Mouse (Mus musculus): Measurements from ENCODE around the gene Kcnd3. TPM values are rescaled to one million over a fixed set of nuclear protein-coding genes. Genes with fewer than 3 reads are reported as not detected.

Kcnd3 gene
- polyA plus RNA-seq, 1 experiment from 2014 or later = 0.65 TPM

DNA sequence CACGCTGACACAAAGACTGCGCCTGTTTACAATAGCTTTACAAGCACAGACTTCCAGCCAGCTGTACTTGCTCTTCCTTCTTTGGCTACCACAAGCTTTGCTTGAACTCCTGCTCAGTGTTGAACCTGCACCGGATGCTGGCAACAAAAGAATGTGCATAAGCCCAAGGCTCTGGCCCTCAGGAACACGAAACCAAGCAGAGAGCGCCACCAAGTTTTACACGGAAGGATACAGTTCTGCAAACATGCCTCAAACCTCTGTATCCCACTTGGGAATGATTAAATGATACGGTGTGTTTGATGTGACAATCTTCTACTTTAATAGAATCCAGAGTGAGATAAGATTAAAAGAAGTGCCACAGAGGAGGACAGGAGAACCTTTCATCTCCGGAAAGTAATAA lies 210.9 kb downstream of the Kcnd3 start:
- no peak overlapping the region for H3K9ac ChIP-seq
- 59% methylated on average over 8 of the region's 8 CpGs for WGBS
- ATAC-seq (ENCODE audit: insufficient number of reproducible peaks, low FRiP score, low TSS enrichment, low read depth) = no peak

DNA sequence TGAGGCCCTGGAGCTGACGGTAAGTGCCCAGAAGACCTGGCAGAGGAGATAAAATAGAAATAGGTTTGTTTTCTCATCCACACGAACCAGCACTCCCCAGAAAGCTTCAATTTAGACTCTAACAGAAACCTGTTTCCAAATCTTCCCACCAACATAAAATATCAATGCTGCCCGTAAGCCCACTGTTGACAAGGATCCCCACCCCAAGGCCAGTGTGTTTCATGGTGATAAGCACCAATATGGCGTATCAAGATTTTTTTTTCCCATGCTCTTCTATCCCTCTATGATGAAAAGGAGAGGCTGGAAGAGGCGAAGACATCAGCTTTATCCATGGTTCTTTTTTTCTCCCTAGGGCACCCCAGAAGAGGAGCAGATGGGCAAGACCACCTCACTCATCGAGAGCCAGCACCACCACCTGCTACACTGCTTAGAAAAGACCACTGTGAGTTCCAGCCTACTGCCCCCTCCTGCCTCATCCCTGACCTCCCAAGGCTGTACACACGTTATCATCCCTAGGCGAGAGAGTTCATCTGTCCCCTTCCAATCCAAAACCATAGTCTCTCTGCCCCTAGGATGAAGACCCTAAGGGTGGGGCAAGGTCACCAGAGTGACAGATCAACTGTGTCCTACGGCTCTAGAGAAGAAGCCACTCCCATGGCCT lies 213.1 kb downstream of the Kcnd3 start:
- H3K9ac ChIP-seq = no peak overlapping the region
- H3K9me3 ChIP-seq (replicated peaks) = no peaks in the 10 kb centered on the region
- H3K27me3 ChIP-seq = no peaks in the 10 kb centered on the region
- no peaks in the 10 kb centered on the region for H3K36me3 ChIP-seq
- no peak overlapping the region for H3K4me2 ChIP-seq (replicated peaks)
- H3K27ac ChIP-seq (replicated peaks) = no peak overlapping the region
- no peak overlapping the region for H3K4me3 ChIP-seq (replicated peaks)
- no peaks in the 10 kb centered on the region for H3K4me1 ChIP-seq
- ATAC-seq (ENCODE audit: insufficient number of reproducible peaks, low FRiP score, low TSS enrichment, low read depth) = no peak
- WGBS = 76% methylated on average over 9 of the region's 9 CpGs

More for the DNA sequence above, 210.9 kb downstream of the Kcnd3 start:
- Histone ChIP-seq H3K27ac (replicated peaks) (no peak overlapping the region), H3K9me3 (replicated peaks) (no peaks in the 10 kb centered on the region), H3K4me2 (replicated peaks) (no peak overlapping the region), H3K4me1 (no peaks in the 10 kb centered on the region), H3K27me3 (no peaks in the 10 kb centered on the region), H3K36me3 (no peaks in the 10 kb centered on the region), H3K4me3 (replicated peaks) (no peak overlapping the region)

DNA sequence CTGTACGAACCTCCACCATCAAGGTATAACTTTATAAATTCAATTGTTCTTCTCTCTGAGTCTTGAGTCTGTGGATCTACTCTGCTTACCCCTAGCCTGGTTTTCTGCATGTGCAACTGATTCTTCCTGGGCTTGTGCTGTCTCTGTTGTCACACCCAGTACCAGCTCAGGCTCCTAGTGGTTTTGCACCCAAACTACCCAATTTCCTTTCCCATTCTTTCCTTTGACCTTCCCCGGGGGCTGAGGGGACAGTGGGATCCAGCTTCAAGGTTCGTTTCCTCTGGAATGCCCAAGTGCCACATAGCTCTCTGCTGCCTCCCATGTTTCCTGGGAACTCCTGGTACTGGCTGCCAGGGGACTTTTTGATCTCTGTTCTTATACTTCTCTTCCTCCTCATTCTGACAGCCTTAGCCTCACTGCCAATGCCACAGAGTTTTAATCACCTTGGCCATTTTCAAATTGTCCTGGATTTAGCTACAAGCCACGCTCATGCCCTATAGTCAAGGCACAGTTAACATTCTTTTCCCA lies 214.9 kb downstream of the Kcnd3 start:
- H3K27ac ChIP-seq (replicated peaks) = no peak overlapping the region
- 63% methylated on average over 4 of the region's 4 CpGs for WGBS
- no peaks in the 10 kb centered on the region for H3K4me1 ChIP-seq
- no peak overlapping the region for H3K9ac ChIP-seq
- no peak overlapping the region for H3K4me3 ChIP-seq (replicated peaks)
- no peaks in the 10 kb centered on the region for H3K27me3 ChIP-seq
- no peaks in the 10 kb centered on the region for H3K36me3 ChIP-seq
- H3K4me2 ChIP-seq (replicated peaks) = no peak overlapping the region
- H3K9me3 ChIP-seq (replicated peaks) = no peaks in the 10 kb centered on the region
- ATAC-seq (ENCODE audit: insufficient number of reproducible peaks, low FRiP score, low TSS enrichment, low read depth) = no peak

DNA sequence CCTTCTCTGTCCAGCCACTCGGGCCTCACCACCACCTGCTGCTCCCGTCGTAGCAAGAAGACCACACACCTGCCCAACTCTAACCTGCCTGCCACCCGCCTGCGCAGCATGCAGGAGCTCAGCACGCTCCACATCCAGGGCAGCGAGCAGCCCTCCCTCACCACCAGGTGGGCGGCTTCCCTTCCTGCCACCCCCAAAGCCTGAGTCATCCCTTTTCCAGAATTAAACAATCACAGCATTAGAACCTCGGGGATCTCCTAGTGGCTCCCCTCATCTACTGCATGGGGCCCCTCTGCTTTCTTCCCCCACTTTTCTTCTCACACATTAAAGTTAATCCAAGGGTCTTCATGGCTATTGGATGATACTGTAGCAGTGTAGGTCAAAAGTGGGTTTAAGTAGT lies 216.0 kb downstream of the Kcnd3 start:
- no peak for ATAC-seq (ENCODE audit: insufficient number of reproducible peaks, low FRiP score, low TSS enrichment, low read depth)
- Histone ChIP-seq H3K9ac (no peak overlapping the region), H3K4me1 (no peaks in the 10 kb centered on the region), H3K9me3 (replicated peaks) (no peaks in the 10 kb centered on the region), H3K27me3 (no peaks in the 10 kb centered on the region), H3K4me3 (replicated peaks) (no peak overlapping the region), H3K36me3 (no peaks in the 10 kb centered on the region), H3K27ac (replicated peaks) (no peak overlapping the region), H3K4me2 (replicated peaks) (no peak overlapping the region)
- 50% methylated on average over 9 of the region's 9 CpGs for WGBS

DNA sequence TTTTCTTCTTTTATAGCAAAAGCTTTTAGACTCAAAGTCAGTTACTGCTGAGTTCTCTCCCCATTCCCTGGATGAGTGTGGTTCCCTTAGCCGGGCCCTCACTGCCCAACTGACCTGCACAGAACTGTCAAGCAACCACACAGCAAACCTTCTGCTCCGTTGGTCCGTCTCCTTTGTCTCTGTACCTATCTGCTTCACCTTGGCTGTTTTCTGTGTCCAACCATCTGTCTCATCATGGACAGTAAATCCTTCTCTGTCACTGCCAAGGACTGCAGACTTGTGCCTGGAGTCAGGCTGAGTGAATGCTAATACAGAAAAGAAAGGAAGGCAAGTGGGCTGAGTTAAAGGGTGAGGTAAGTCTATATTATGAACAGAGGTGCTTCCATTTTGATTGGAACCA lies 217.6 kb downstream of the Kcnd3 start:
- Histone ChIP-seq H3K9ac (no peak overlapping the region), H3K9me3 (replicated peaks) (no peaks in the 10 kb centered on the region), H3K27ac (replicated peaks) (no peak overlapping the region), H3K36me3 (no peaks in the 10 kb centered on the region), H3K4me3 (replicated peaks) (no peak overlapping the region), H3K4me1 (no peaks in the 10 kb centered on the region), H3K27me3 (no peaks in the 10 kb centered on the region), H3K4me2 (replicated peaks) (no peak overlapping the region)
- no peak for ATAC-seq (ENCODE audit: insufficient number of reproducible peaks, low FRiP score, low TSS enrichment, low read depth)
- 91% methylated on average over 3 of the region's 3 CpGs for WGBS

DNA sequence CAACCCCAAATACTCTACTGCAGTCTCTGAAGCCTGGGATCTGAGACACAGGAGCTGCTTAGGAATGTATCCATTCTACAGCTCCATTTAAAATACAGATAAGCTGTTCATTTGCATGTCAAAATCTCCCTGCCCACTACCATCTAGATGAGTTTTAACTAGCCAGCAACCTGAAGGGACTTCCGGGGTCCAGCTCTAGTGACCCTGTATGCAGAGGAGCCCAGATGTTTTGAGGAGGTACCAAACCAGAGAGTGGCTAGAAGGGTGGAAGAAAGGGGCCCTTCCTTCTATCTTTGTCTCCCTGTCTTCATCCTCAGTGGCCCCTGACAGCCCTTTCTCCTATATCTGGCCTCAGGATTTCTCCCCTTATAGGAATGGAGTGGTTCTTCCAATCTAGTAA lies 218.7 kb downstream of the Kcnd3 start:
- ATAC-seq (ENCODE audit: insufficient number of reproducible peaks, low FRiP score, low TSS enrichment, low read depth) = no peak
- no peak overlapping the region for H3K9ac ChIP-seq
- H3K36me3 ChIP-seq = no peaks in the 10 kb centered on the region
- H3K4me2 ChIP-seq (replicated peaks) = no peak overlapping the region
- no peak overlapping the region for H3K27ac ChIP-seq (replicated peaks)
- WGBS = 73% methylated on average over 1 of the region's 1 CpGs
- H3K4me3 ChIP-seq (replicated peaks) = no peak overlapping the region
- H3K4me1 ChIP-seq = no peaks in the 10 kb centered on the region
- H3K27me3 ChIP-seq = no peaks in the 10 kb centered on the region
- no peaks in the 10 kb centered on the region for H3K9me3 ChIP-seq (replicated peaks)

DNA sequence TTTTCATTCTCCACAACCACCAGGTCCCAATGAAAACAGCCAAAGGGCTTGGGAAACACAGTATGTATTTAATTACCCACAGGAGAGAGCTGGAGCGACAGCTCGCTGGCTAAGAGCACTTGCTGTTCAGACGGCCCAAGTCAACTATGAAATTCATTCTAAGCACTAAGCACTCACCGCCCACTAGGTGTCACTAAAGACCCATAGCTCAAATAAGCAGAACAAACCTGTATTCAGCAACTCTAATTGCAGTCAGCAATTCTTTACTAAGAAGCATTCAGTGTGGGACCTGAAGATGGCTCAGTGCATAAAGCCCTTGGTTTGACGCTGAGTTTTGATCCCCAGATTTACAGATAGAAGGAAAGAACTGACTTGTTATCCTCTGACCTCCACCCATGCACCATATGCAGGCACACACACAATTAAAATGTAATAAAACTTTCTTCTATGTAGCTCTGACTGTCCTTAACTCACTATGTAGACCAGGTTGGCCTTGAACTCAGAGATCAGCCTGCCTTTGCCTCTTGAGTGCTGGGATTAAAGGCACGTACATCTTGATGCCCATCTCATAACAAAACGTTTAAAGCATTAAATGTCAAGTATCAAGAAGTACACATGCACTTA lies 222.6 kb downstream of the Kcnd3 start:
- ATAC-seq (ENCODE audit: insufficient number of reproducible peaks, low FRiP score, low TSS enrichment, low read depth) = no peak
- Histone ChIP-seq H3K4me3 (replicated peaks) (no peak overlapping the region), H3K36me3 (peaks cover 12% of the 10 kb centered on the region), H3K27ac (replicated peaks) (no peak overlapping the region), H3K27me3 (no peaks in the 10 kb centered on the region), H3K9me3 (replicated peaks) (no peaks in the 10 kb centered on the region), H3K9ac (no peak overlapping the region), H3K4me1 (no peaks in the 10 kb centered on the region), H3K4me2 (replicated peaks) (no peak overlapping the region)
- WGBS = 17% methylated on average over 7 of the region's 7 CpGs

DNA sequence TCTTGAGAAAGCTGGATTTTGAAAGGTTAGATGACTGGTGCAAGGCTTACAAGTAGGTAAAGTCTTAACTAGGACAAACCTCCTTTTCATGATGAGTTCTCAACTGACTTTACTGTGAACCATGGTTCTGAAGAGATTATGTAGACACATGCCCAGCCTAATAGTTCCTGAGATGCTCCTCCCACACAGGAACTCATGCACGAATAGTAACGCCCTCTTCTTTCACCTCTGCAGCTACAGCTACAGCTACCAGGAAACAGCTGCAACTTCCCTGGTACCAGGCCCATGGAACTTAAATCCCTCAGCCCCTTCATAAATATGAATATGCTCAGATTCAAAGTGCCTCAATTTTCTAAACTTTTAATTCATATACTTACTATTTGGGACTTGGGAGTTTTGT lies 223.8 kb downstream of the Kcnd3 start:
- H3K4me2 ChIP-seq (replicated peaks) = no peak overlapping the region
- ATAC-seq (ENCODE audit: insufficient number of reproducible peaks, low FRiP score, low TSS enrichment, low read depth) = no peak
- whole genome bisulfite sequencing = 45% methylated on average over 2 of the region's 2 CpGs
- H3K9ac ChIP-seq = no peak overlapping the region
- H3K9me3 ChIP-seq (replicated peaks) = no peaks in the 10 kb centered on the region
- no peak overlapping the region for H3K27ac ChIP-seq (replicated peaks)
- H3K27me3 ChIP-seq = no peaks in the 10 kb centered on the region
- H3K4me1 ChIP-seq = no peaks in the 10 kb centered on the region
- H3K36me3 ChIP-seq = peaks cover 20% of the 10 kb centered on the region
- no peak overlapping the region for H3K4me3 ChIP-seq (replicated peaks)

DNA sequence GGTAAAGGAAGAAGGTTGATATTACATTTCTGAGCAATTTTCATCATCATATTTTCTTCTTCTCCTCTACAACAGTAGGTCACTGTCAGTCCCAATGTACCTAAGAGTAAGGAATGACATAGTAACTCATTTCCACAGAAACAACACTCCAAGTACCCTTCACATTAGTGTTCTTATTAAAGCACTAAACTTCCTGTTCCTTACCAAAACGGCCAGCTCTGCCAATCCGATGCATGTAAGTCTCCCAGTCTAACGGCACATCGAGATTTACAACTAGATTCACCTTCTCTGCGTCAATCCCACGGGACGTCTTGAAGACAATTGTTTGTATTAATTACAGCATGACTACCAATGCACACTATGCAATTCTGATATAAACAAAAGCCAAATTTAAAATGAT lies 228.2 kb downstream of the Kcnd3 start:
- WGBS = 90% methylated on average over 7 of the region's 7 CpGs
- no peak overlapping the region for H3K4me2 ChIP-seq (replicated peaks)
- no peak overlapping the region for H3K27ac ChIP-seq (replicated peaks)
- H3K9ac ChIP-seq = no peak overlapping the region
- H3K4me3 ChIP-seq (replicated peaks) = no peak overlapping the region
- no peaks in the 10 kb centered on the region for H3K27me3 ChIP-seq
- no peaks in the 10 kb centered on the region for H3K4me1 ChIP-seq
- no peak for ATAC-seq (ENCODE audit: insufficient number of reproducible peaks, low FRiP score, low TSS enrichment, low read depth)
- H3K9me3 ChIP-seq (replicated peaks) = no peaks in the 10 kb centered on the region
- H3K36me3 ChIP-seq = peaks cover 47% of the 10 kb centered on the region

DNA sequence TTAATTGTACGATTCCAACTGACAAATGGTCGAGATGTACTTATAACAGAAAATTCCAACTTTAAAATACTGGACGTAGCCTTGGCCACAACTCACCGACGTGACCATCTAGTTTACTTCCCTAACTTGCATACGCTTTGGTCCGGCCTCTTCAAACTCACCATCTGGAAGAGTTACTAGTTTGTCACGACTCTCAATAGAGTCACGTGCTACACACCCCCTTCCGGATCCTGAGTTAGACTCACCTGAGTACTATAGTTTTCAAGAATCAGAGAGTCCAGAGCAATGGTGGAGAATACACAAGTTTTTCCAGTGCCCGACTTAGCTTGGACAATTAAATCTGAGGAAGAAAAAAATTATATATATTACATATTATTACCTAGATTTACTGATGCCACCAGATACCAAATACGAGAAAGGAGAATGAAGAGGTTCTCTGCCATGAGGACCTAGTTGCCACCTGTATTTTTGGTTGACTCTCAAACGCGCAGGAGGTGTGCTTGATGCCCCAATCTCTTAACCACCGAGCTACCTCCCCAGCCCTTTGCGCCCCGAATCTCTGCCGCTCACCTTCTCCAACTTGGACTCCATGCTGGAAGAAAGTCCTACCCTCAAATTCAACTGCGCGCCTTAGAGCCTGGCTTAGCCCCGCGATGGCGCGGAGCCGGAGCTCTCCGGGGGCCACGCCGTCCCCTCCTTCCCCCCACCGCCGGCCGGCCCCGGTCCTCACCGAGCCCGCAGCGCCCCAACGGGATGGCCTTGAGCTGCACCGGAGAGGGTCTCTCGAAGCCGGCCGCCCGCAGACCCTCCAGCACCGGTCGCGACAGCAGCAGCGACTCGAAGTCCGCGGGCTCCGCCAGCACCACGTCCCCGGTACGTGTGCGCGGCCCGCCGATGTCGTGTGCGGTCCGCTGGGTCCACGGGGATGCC lies 234.5 kb downstream of the Kcnd3 start:
- H3K4me1 ChIP-seq = peaks cover 8% of the 10 kb centered on the region
- H3K9ac ChIP-seq = peak overlapping the region; percentile 93
- peak overlapping the region; percentile 95 for H3K4me3 ChIP-seq (replicated peaks)
- peak overlapping the region; percentile 66 for H3K4me2 ChIP-seq (replicated peaks)
- 7% methylated on average over 60 of the region's 60 CpGs for WGBS
- peaks cover 23% of the 10 kb centered on the region for H3K36me3 ChIP-seq
- ATAC-seq (ENCODE audit: insufficient number of reproducible peaks, low FRiP score, low TSS enrichment, low read depth) = peak; percentile 70
- H3K9me3 ChIP-seq (replicated peaks) = no peaks in the 10 kb centered on the region
- H3K27ac ChIP-seq (replicated peaks) = peak overlapping the region; percentile 82
- H3K27me3 ChIP-seq = no peaks in the 10 kb centered on the region

DNA sequence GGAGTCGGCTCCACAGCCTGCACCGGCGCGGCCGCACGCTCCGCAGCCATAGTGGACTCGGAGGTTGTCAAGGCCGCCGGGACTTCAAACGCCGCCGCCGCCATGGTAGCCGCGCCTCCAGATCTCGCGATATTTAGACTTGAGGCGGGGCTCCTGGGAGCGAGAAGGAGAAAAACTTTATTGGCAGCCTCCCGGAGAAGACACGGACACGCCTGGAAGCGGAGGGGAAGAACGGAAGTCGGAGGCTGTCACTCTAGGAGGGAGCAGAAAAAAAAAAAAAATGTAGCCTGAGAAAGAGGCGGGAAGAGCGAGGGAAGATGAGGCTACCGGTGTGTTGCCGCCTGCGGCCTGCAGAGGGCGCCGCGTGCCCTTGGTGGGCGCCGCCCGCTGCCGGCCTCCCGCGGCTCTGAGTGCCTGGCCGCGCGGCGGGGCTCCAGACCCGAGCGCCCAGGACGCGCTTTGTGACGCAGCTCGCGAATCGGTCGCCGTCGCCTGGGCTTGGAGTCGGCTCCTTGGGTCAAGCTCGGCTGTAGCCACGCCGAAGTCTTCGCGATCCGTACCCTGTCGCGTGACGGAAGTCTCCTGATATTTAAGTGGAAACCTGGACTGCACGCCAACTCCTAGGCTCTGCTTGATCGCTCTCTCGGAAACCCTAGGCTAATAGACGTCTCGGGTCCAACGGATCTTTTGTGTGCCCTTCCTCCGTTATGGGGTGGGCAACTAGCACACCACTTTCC lies 235.4 kb downstream of the Kcnd3 start, which contains the start of gene Ddx20:
Gene Ddx20 (minus strand): TSS at position 251 of the 737 bp plus-strand sequence.
- Histone ChIP-seq H3K9me3 (replicated peaks) (no peaks in the 10 kb centered on the region), H3K9ac (peak within 1 kb of the TSS; percentile 93), H3K4me3 (replicated peaks) (peak within 1 kb of the TSS; percentile 95), H3K4me1 (peaks cover 8% of the 10 kb centered on the region), H3K4me2 (replicated peaks) (peak within 1 kb of the TSS; percentile 66), H3K27me3 (no peaks in the 10 kb centered on the region), H3K36me3 (peaks cover 19% of the 10 kb centered on the region), H3K27ac (replicated peaks) (peak within 1 kb of the TSS; percentile 82)
- peak; percentile 98 for ATAC-seq (ENCODE audit: insufficient number of reproducible peaks, low FRiP score, low TSS enrichment, low read depth)
- under 1% methylated on average over 72 of the region's 72 CpGs for WGBS
